Mouse (Mus musculus) hindbrain, embryonic 12.5 days (tissue): ENCODE measurements around the gene Gzmm. TPM values are rescaled to one million over a fixed set of nuclear protein-coding genes. Genes with fewer than 3 reads are reported as not detected.

Source experiments
- ATAC-seq: fragments of 200-750 bp; cut with Nextera tagmentation; 2 replicates; pipeline ENCODE4 v1.8.0; 2017; ENCODE audit warnings: moderate TSS enrichment; ENCODE audit not compliant: low FRiP score
- H3K27ac ChIP-seq: fragments of 300-500 bp; sonication (generic); 2 replicates; pipeline ENCODE4 v1.5.1; 2016; ENCODE audit warnings: mild to moderate bottlenecking
- H3K27me3 ChIP-seq: fragments of 300-500 bp; sonication (generic); 2 replicates; pipeline ENCODE4 v1.6.1; 2016; ENCODE audit warnings: mild to moderate bottlenecking
- H3K36me3 ChIP-seq: fragments of 300-500 bp; sonication (generic); 2 replicates; pipeline ENCODE4 v1.6.1; 2016; ENCODE audit warnings: mild to moderate bottlenecking
- H3K4me1 ChIP-seq: fragments of 300-500 bp; sonication (generic); 2 replicates; pipeline ENCODE4 v1.6.1; 2016
- H3K4me2 ChIP-seq: fragments of 300-500 bp; sonication (generic); replicated peaks from 2 replicates; pipeline ENCODE4 v1.6.1; 2016; ENCODE audit warnings: mild to moderate bottlenecking
- H3K4me3 ChIP-seq: fragments of 300-500 bp; sonication (generic); 2 replicates; pipeline ENCODE4 v1.5.1; 2016; ENCODE audit warnings: mild to moderate bottlenecking
- H3K9ac ChIP-seq: fragments of 300-500 bp; sonication (generic); 2 replicates; pipeline ENCODE4 v1.6.1; 2016; ENCODE audit warnings: mild to moderate bottlenecking, moderate library complexity
- H3K9me3 ChIP-seq: fragments of 300-500 bp; sonication (generic); replicated peaks from 2 replicates; pipeline ENCODE4 v1.6.1; 2016; ENCODE audit warnings: mild to moderate bottlenecking
- WGBS: fragments of 180-500 bp; shearing (Covaris S2); methylation state at CpG from one replicate; pipeline ENCODE4 v1.1.7; 2016; 5-methylcytosine and 5-hydroxymethylcytosine counted together
- polyA plus RNA-seq: library from polyadenylated mRNA; unstranded; fragments of >200 nt; fragmentation: Nextera tagmentation; extraction: Ambion mirVana; gene quantifications from 2 replicates; pipeline ENCODE4 v1.2.1, GENCODE M21; 2016

Gene Gzmm
- polyA plus RNA-seq, 1 experiment from 2014 or later: 1.3 TPM

DNA sequence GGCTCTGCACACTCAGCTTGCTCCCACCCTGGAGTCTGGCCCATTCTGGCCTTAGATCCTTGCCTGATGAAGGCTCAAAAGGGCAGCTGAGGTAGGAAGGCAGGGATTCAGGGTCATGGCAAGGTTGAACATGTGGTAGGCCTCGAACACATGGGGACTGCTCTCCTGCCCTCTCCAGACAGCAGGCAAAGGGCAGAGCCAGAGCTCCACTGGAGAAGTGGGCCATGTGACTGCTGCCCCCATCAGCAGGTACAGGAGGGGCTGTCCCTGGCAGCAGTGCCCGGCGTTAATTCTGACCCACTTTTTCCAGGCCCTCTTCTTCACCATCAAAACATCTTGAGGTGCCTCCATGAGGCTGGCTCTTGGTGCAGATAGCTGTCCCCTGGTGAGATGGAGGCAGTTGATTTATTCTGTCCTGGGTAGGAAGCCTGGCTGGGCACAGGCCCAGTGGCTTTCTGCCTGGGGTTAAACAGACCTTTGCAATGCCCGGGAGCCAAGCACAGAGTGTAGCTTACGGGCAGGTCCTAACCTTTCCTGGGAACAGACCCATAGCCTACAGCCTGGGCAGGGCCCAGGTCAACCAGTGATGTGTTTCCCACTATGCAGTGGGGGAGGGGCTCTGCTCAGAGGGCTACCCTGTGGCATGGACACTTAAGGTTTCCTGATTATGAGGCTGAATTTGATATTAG is 17.7 kb downstream of the Gzmm start:
- Histone ChIP-seq H3K9me3 (no peaks in the 10 kb centered on the region), H3K36me3 (peaks cover 38% of the 10 kb centered on the region), H3K27me3 (no peaks in the 10 kb centered on the region), H3K4me3 (0 out of 2 replicates have a peak overlapping the region, but pooled peaks have one; percentile 76), H3K9ac (peak overlapping the region; percentile 84), H3K27ac (no peak overlapping the region; the same call in 1 of the 2 replicates), H3K4me1 (peaks cover 32% of the 10 kb centered on the region), H3K4me2 (peak overlapping the region; percentile 93)
- ATAC-seq: no peak
- 82% methylated on average over 5 of the region's 5 CpGs for WGBS

DNA sequence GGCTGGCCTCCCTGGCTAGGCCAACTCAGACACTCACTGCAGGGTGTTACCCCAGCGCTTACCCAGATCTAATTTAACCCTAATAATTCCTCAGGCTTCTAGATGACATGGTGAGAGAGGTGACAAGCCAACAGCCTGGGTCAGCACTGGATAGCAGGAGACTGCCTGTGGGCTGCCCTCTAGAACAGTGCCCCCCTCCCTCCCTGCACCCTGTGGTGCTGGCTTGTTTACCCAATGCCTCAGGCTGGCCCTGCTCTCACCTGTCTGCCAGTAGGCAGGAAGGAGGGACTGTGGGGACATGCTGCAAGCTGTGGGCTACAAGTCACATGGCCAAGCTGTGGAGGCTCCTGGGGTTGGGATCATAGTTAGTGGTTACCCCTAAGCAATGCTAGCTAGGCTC is 18.3 kb downstream of the Gzmm start:
- 74% methylated on average over 1 of the region's 1 CpGs for WGBS
- peak overlapping the region; percentile 93; the same call in 1 of the 2 replicates for H3K4me2 ChIP-seq
- H3K27ac ChIP-seq: no peak overlapping the region
- H3K4me1 ChIP-seq: peaks cover 32% of the 10 kb centered on the region
- no peak for ATAC-seq
- H3K9me3 ChIP-seq: no peaks in the 10 kb centered on the region
- H3K4me3 ChIP-seq: peak overlapping the region; percentile 12; the same call in 1 of the 2 replicates
- H3K27me3 ChIP-seq: no peaks in the 10 kb centered on the region
- H3K9ac ChIP-seq: peak overlapping the region; percentile 5
- peaks cover 44% of the 10 kb centered on the region for H3K36me3 ChIP-seq

DNA sequence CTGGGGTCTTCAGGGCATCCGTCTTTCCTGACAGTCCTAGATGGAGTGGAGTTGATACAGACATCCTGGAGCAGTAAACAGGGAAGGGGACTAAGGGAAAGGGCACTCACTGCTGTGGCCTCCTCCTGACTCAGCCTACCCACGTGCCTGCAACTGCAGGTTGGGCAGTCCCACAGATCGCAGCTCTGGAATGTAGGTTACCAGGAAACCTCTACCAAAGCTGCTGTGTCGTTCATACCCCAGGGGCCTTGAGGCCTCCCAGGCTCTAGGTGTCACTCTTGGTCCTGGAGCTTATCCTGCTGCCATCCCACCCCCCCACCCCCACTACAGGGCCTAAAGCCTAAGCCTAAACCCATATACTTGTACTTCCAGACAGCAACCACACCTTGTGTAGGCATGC is 18.9 kb downstream of the Gzmm start:
- no peaks in the 10 kb centered on the region for H3K9me3 ChIP-seq
- no peaks in the 10 kb centered on the region for H3K27me3 ChIP-seq
- no peak overlapping the region for H3K4me2 ChIP-seq
- H3K4me1 ChIP-seq: peaks cover 32% of the 10 kb centered on the region
- H3K9ac ChIP-seq: peak overlapping the region; percentile 5; the same call in 1 of the 2 replicates
- WGBS: 73% methylated on average over 4 of the region's 4 CpGs
- H3K36me3 ChIP-seq: peaks cover 45% of the 10 kb centered on the region
- no peak for ATAC-seq
- H3K27ac ChIP-seq: no peak overlapping the region
- H3K4me3 ChIP-seq: no peak overlapping the region

DNA sequence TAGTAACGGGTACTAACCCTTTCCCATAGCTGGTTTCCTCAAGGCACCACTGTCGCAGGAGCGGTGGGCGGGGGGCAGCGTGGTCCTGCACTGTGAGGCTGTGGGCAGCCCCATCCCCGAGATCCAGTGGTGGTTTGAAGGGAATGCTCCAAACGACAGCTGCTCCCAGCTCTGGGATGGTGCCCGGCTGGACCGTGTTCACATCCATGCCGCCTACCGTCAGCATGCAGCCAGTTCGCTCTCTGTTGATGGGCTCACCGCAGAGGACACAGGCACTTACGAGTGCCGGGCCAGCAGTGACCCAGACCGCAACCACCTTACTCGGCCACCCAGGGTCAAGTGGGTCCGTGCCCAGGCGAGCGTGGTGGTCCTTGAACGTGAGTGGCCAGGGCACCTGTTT is 19.8 kb downstream of the Gzmm start:
- no peak for ATAC-seq
- WGBS: 92% methylated on average over 21 of the region's 21 CpGs
- H3K27ac ChIP-seq: no peak overlapping the region
- H3K9ac ChIP-seq: no peak overlapping the region
- H3K4me3 ChIP-seq: no peak overlapping the region
- H3K4me1 ChIP-seq: peaks cover 32% of the 10 kb centered on the region
- H3K36me3 ChIP-seq: peaks cover 45% of the 10 kb centered on the region
- no peak overlapping the region for H3K4me2 ChIP-seq
- H3K9me3 ChIP-seq: no peaks in the 10 kb centered on the region
- no peaks in the 10 kb centered on the region for H3K27me3 ChIP-seq

DNA sequence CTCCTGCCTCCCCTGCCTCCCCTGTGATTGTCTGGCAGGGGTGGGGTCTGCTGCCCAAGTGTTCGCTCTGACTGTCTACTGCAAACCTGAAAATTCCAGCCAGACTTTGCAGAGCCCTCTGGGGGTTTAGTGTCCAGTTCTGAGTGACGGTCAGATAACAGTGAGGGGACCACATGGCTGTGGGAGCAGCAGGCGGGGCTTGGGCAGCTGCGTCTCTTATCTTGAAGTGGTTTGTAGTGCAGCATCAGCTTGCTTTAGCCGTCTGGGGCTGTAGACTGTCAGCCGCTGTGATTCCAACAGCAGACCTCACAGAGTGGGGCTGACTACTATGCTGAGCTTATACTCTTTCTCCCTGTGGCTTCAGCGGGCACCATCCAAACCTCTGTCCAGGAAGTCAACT is 20.5 kb downstream of the Gzmm start:
- 79% methylated on average over 7 of the region's 7 CpGs for WGBS
- Histone ChIP-seq H3K4me1 (peaks cover 32% of the 10 kb centered on the region), H3K9ac (no peak overlapping the region), H3K4me3 (no peak overlapping the region), H3K27me3 (no peaks in the 10 kb centered on the region), H3K9me3 (no peaks in the 10 kb centered on the region), H3K36me3 (peaks cover 45% of the 10 kb centered on the region), H3K27ac (no peak overlapping the region), H3K4me2 (no peak overlapping the region)
- no peak for ATAC-seq

DNA sequence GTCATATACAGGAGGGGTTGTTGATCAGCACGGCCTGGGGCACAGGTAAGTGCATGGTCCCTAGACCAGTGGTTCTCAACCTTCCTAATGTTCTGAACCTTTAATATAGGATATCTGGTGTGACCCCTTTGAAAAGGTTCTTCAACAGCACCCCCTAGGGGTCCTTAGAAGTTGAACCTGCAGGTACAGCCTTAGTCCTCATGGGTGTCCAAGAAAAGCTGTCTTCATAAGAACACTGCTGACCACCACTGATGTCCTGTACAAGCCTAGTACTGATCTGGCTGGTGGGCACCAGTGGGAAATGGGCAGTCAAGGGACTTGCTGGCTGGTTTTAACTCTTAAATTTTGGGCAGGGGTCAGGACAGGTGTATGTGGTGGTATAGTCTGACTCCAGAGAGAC is 23.2 kb downstream of the Gzmm start:
- Histone ChIP-seq H3K4me1 (peaks cover 18% of the 10 kb centered on the region), H3K27ac (no peak overlapping the region), H3K9me3 (no peaks in the 10 kb centered on the region), H3K27me3 (peaks cover 25% of the 10 kb centered on the region), H3K9ac (no peak overlapping the region), H3K4me3 (no peak overlapping the region), H3K4me2 (no peak overlapping the region), H3K36me3 (peaks cover 37% of the 10 kb centered on the region)
- 90% methylated on average over 1 of the region's 1 CpGs for WGBS
- ATAC-seq: 0 out of 2 replicates have a peak, but pooled peaks have one; percentile 12

DNA sequence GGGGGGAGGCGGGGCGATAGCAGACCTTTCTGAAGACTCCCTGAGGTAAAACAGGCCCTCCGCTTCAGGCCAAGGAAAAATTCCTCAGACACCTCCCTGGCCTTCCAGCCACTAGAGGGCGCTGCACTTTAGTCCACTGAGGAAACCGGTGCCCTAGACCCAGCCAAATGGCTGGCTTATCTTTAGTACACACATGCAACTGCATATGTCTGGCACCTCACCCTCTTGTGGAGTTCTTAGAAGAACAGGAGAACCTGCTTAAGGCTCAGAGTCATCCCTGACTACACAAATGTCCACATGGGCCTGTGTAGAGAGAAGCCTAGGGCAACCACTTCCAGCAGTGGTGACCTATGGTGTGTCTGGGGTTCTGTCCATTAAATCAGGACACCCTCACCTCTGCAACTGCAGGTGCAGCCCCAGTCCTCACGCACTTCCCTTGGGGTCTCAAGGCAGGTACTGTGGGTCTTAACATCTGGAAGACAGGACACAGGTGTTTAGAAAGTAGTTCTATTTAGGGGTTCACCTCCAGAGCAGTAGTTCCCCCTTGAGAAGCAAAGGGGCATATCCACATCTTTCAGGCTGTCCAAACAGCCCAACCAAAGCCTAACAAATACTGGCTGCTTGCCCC is 23.8 kb downstream of the Gzmm start:
- WGBS: 13% methylated on average over 5 of the region's 6 CpGs
- Histone ChIP-seq H3K9me3 (no peaks in the 10 kb centered on the region), H3K36me3 (peaks cover 37% of the 10 kb centered on the region), H3K4me1 (peaks cover 18% of the 10 kb centered on the region), H3K4me2 (no peak overlapping the region), H3K27me3 (peaks cover 31% of the 10 kb centered on the region), H3K4me3 (no peak overlapping the region), H3K9ac (no peak overlapping the region), H3K27ac (no peak overlapping the region)
- no peak for ATAC-seq

DNA sequence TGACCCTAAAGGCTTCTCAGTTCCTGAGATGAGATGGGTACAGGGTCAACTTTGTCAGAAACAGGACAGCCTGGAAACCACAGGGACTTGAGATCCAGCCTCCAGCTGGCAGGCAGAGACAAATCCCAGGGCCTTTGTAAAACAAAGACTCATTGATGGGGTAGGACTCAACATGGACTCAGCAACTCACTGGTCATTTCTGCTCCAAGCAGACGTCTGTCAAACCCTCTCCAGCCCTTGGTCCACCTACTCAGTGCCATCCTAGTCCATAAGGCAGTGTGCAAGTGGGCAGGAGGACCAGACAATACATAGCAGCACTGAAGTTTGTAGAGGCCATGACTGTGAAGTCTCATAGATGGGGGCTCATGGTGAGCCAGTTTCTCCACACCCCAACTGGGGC is 24.3 kb downstream of the Gzmm start:
- Histone ChIP-seq H3K4me2 (no peak overlapping the region), H3K36me3 (peaks cover 37% of the 10 kb centered on the region), H3K9ac (no peak overlapping the region), H3K4me3 (no peak overlapping the region), H3K9me3 (no peaks in the 10 kb centered on the region), H3K27me3 (peaks cover 37% of the 10 kb centered on the region), H3K27ac (no peak overlapping the region), H3K4me1 (peaks cover 18% of the 10 kb centered on the region)
- WGBS: 29% methylated on average over 1 of the region's 1 CpGs
- ATAC-seq: no peak

DNA sequence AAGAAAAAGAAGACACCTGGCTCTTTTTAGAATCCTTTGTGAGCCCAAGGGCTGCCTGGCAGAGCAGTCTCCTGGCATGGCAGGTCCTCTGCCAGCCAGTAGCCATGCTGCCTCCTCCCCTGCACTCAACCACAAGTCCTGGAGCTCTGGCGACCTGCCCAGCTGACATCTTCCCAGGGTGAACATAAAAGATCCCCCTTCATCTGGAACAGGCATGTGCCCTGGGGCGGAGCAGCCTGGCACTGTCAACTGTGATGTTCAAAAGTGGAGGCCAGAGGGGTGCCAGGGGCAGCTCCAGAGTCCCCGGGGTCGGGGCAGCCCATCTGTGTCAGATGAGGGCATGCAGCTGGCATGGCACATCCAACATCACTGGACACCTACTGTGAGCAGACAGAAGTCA is 26.2 kb downstream of the Gzmm start:
- no peak overlapping the region for H3K27ac ChIP-seq
- peaks cover 22% of the 10 kb centered on the region for H3K36me3 ChIP-seq
- ATAC-seq: no peak
- no peaks in the 10 kb centered on the region for H3K9me3 ChIP-seq
- H3K4me1 ChIP-seq: peaks cover 18% of the 10 kb centered on the region
- H3K9ac ChIP-seq: no peak overlapping the region
- H3K4me2 ChIP-seq: no peak overlapping the region
- H3K27me3 ChIP-seq: peaks cover 50% of the 10 kb centered on the region
- no peak overlapping the region for H3K4me3 ChIP-seq
- 67% methylated on average over 4 of the region's 4 CpGs for WGBS

DNA sequence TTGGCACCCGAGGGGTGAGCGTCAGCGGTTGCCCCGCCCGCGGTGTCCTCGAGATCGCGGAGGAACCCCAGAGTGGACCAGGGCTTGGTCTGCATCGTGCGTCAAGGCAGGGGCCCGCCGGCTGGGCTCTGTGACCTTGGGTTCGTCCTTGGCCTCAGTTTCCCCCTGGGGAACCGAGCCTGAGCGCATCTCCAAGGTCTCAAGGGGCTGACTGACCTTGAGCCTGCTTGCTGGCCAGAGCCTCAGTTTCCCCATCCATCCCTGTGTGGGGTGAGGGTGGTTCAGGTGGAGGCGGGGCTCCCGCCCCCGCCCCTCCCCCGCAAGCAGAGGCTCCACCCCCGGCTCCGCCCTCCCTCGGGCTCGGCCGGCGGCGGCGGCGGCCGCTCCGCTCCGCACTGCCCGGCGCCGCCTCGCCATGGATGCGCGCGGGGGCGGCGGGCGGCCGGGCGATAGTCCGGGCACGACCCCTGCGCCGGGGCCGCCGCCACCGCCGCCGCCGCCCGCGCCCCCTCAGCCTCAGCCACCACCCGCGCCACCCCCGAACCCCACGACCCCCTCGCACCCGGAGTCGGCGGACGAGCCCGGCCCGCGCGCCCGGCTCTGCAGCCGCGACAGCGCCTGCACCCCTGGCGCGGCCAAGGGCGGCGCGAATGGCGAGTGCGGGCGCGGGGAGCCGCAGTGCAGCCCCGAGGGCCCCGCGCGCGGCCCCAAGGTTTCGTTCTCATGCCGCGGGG is 27.6 kb downstream of the Gzmm start, which contains the start of gene Hcn2:
Gene Hcn2, plus strand, starts transcription at position 381 of the 734 bp plus-strand sequence.
- peaks cover 55% of the 10 kb centered on the region for H3K27me3 ChIP-seq
- WGBS: 2% methylated on average over 45 of the region's 91 CpGs
- ATAC-seq: peak; percentile 39

DNA sequence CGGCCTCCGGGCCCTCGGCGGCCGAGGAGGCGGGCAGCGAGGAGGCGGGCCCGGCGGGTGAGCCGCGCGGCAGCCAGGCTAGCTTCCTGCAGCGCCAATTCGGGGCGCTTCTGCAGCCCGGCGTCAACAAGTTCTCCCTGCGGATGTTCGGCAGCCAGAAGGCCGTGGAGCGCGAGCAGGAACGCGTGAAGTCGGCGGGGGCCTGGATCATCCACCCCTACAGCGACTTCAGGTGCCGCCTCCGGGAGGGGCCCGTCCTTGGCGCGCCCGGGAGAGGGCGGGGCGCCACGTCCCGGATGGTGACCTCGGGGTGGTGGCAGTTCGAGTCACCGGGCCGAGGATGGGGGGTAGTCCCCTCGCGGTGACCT is 28.2 kb downstream of the Gzmm start:
- WGBS: under 1% methylated on average over 44 of the region's 44 CpGs
- peaks cover 2% of the 10 kb centered on the region for H3K36me3 ChIP-seq
- H3K27ac ChIP-seq: no peak overlapping the region
- peak overlapping the region; percentile 74 for H3K9ac ChIP-seq
- H3K27me3 ChIP-seq: peaks cover 55% of the 10 kb centered on the region
- peaks cover 18% of the 10 kb centered on the region for H3K4me1 ChIP-seq
- peak; percentile 12 for ATAC-seq
- peak overlapping the region; percentile 72 for H3K4me3 ChIP-seq
- peak overlapping the region; percentile 99 for H3K4me2 ChIP-seq
- no peaks in the 10 kb centered on the region for H3K9me3 ChIP-seq

More for the DNA sequence above, 27.6 kb downstream of the Gzmm start, which contains the start of gene Hcn2:
- Histone ChIP-seq H3K4me1 (peaks cover 18% of the 10 kb centered on the region), H3K4me3 (peak within 1 kb of the TSS; percentile 72), H3K27ac (no peak within 1 kb of the TSS), H3K9ac (peak within 1 kb of the TSS; percentile 74), H3K4me2 (peak within 1 kb of the TSS; percentile 99), H3K9me3 (no peaks in the 10 kb centered on the region), H3K36me3 (peaks cover 8% of the 10 kb centered on the region)

DNA sequence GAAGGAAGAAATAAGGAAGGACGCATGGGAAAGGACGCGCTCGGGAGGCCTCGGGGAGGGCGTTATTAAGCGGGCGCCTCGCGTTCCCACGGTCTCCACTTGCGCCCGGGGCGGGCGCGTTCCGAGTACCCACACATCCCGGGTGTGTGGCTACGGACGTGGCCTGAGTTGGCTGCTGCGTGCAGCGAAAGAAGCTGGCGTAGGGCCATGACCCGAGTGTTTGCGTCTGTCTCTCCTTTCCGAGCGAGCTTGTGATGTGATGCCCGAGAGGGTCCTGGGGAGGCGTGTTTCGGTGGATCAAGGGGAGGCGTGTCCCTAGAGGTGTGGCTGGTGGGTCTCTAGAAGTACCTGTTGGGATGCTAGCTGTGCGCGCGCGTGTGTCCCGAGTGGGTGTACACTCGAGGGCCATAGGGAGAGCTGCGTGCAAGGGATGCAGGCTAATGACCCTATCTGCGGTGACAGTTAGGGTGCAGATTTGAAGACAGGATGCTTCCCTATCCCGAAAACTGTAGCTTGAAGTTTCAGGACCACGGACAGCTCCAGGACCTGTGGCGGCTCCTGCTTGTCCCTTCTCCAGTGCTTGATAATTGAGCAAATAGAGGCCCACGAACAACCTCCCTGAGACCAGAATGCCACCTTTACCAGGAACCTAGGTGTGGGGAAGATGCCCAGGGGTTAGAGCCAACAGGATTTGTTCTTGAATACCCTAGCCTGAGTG is 29.0 kb downstream of the Gzmm start:
- peak overlapping the region; percentile 74; the same call in 1 of the 2 replicates for H3K9ac ChIP-seq
- peak overlapping the region; percentile 99 for H3K4me2 ChIP-seq
- peaks cover 55% of the 10 kb centered on the region for H3K27me3 ChIP-seq
- 5% methylated on average over 43 of the region's 43 CpGs for WGBS
- peak overlapping the region; percentile 72 for H3K4me3 ChIP-seq
- H3K9me3 ChIP-seq: no peaks in the 10 kb centered on the region
- H3K36me3 ChIP-seq: no peaks in the 10 kb centered on the region
- 0 out of 2 replicates have a peak, but pooled peaks have one; percentile 14 for ATAC-seq
- no peak overlapping the region for H3K27ac ChIP-seq
- peaks cover 18% of the 10 kb centered on the region for H3K4me1 ChIP-seq
